Mouse (Mus musculus): ENCODE data around the gene Pcnx.

- no peak for TF ChIP-seq HCFC1 (IDR thresholded peaks at IDR 0.05; ENCODE audit: borderline replicate concordance, insufficient read depth, low read length)
- no peak for TF ChIP-seq MAFK (IDR thresholded peaks at IDR 0.05; ENCODE audit: insufficient read depth, low read depth, low read length)
- no peak for TF ChIP-seq ZNF384 (IDR thresholded peaks at IDR 0.05; ENCODE audit: low read depth, low read length)
- no peak for TF ChIP-seq ZC3H11A (IDR thresholded peaks at IDR 0.05; ENCODE audit: borderline replicate concordance, low read depth, low read length)
- TF ChIP-seq CHD2 (IDR thresholded peaks at IDR 0.05; ENCODE audit: low read depth, low read length), result no peak
Measured at GRCm38 (mm10) chr12:81918346-81918745, 58.5 kb downstream of the Pcnx start.
